Mouse (Mus musculus): Measurements from ENCODE around the gene Rnf34.

Rnf34 gene

GRCm38 (mm10) chr5:122872626-122873025, 22.8 kb downstream of the Rnf34 start:
- DNase-seq (ENCODE audit: low spot score): no peak

- DNase-seq (ENCODE audit: low spot score): no peak
These were observed 23.7 kb downstream of the Rnf34 start for GRCm38 (mm10) chr5:122873573-122873972.

GRCm38 (mm10) chr5:122874359-122874758, 24.5 kb downstream of the Rnf34 start:
- no peak for DNase-seq (ENCODE audit: low spot score)

GRCm38 (mm10) chr5:122876671-122877070, 26.8 kb downstream of the Rnf34 start:
- no peak for DNase-seq (ENCODE audit: low spot score)

- no peak for DNase-seq (ENCODE audit: low spot score)
These were observed 30.6 kb downstream of the Rnf34 start for GRCm38 (mm10) chr5:122880241-122880980.

GRCm38 (mm10) chr5:122881313-122881712, 31.5 kb downstream of the Rnf34 start:
- DNase-seq (ENCODE audit: low spot score): no peak

- no peak for DNase-seq (ENCODE audit: low spot score)
These were observed 32.6 kb downstream of the Rnf34 start for GRCm38 (mm10) chr5:122882256-122883050.

- DNase-seq (ENCODE audit: low spot score): no peak
These were observed 33.4 kb downstream of the Rnf34 start for GRCm38 (mm10) chr5:122883237-122883636.

GRCm38 (mm10) chr5:122883652-122884235, 33.9 kb downstream of the Rnf34 start:
- DNase-seq (ENCODE audit: low spot score): no peak

- DNase-seq (ENCODE audit: low spot score): no peak
These were observed 34.9 kb downstream of the Rnf34 start for GRCm38 (mm10) chr5:122884594-122885348.

GRCm38 (mm10) chr5:122887033-122887432, 37.2 kb downstream of the Rnf34 start:
- DNase-seq (ENCODE audit: low spot score): no peak

- DNase-seq (ENCODE audit: low spot score): no peak
These were observed 38.2 kb downstream of the Rnf34 start for GRCm38 (mm10) chr5:122887926-122888611.

- DNase-seq (ENCODE audit: low spot score): no peak
These were observed 38.9 kb downstream of the Rnf34 start for GRCm38 (mm10) chr5:122888612-122889214.

GRCm38 (mm10) chr5:122890396-122890795, 40.5 kb downstream of the Rnf34 start:
- DNase-seq (ENCODE audit: low spot score): no peak

- no peak for DNase-seq (ENCODE audit: low spot score)
These were observed 43.4 kb downstream of the Rnf34 start for GRCm38 (mm10) chr5:122893270-122893669.

- no peak for DNase-seq (ENCODE audit: low spot score)
These were observed 44.3 kb downstream of the Rnf34 start for GRCm38 (mm10) chr5:122894007-122894637.

GRCm38 (mm10) chr5:122894821-122895220, 45.0 kb downstream of the Rnf34 start:
- no peak for DNase-seq (ENCODE audit: low spot score)

- no peak for DNase-seq (ENCODE audit: low spot score)
These were observed 48.3 kb downstream of the Rnf34 start for GRCm38 (mm10) chr5:122898153-122898552.

- DNase-seq (ENCODE audit: low spot score): no peak
These were observed 49.3 kb downstream of the Rnf34 start for GRCm38 (mm10) chr5:122898963-122899776.
